Mouse (Mus musculus): Measurements from ENCODE around the gene Sdccag8.
A peak's percentile ranks its signal among the peaks of the same experiment; 100 is the strongest.

Gene Sdccag8

DNA sequence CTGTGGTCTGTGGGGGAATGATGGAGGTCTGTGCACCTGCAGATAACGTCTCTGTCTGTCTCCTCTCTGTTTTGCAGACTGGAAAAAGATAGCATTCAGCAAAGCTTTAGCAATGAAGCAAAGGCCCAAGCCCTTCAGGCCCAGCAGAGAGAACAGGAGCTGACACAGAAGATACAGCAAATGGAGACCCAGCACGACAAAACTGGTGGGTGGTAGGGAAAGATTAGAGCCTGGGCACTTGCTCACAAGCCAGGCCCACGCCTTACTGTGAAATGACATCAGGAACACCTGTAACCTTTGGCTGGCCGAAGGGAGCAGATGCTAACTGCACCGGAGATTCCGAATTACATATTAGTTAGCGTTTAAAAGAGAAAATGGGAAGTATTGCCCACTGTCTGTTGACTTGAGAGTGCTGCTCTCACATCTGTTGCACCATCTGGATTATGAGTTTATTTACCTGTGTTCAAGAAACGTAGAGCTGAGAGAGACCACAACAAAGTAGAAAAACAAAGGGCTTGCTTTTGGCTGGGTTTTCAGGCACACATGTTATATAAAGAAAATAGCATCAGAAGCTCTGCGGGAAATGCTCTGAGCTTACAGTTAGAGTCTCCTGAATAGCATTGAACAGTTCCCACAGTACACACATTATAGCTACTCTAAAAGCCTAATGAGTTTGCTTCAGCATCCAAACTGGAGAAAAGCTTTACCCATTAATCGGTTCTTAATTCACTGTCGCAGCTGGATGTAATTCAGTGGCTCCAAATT is 131.8 kb downstream of the Sdccag8 start:
- no peak for DNase-seq

GRCm38 (mm10) chr1:176946796-176947181 is 132.3 kb downstream of the Sdccag8 start:
- no peak for DNase-seq

GRCm38 (mm10) chr1:176948861-176949260 is 134.4 kb downstream of the Sdccag8 start:
- DNase-seq, result no peak

GRCm38 (mm10) chr1:176949320-176949719 is 134.9 kb downstream of the Sdccag8 start:
- DNase-seq, result no peak

DNA sequence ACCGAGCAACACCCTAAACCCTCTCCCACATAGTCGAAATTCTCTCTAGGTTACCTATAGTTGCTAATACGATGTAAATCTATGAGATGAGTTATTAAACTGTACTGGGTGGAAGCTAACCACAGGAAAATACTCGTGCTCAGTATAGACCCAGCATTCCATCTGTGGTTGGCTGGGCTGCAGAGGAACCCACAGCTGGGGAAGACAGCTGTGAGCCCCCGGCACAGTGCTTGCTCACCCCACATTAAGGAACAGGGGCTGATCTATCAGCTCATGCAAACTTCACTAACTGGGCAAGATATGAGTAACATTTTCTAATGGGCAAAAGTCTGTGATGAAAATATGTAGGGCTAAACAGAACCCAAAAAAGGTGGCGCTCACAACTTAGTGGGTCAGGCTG is 135.6 kb downstream of the Sdccag8 start:
- no peak for DNase-seq

- no peak for DNase-seq
Measured at GRCm38 (mm10) chr1:176951836-176952235, 137.4 kb downstream of the Sdccag8 start.

- DNase-seq, result no peak
Measured at GRCm38 (mm10) chr1:176958311-176958710, 143.9 kb downstream of the Sdccag8 start.

DNA sequence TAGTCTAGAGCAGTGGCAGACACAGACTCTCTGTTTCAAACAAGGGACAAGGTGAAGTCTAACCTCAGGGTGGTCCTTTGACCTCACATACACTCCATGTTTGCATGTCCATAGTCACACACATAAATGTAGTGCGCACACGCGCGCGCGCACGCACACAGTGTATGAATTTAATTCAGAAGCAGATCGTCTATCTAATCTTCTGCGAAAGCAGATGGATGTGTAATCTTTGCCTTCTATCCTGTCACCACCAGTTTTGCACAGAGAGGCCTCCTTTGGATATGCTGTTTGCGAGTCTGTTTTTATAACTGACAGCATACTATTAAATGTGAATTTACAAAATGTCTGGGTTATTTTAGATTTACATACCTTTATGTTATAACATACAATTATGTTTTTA is 147.3 kb downstream of the Sdccag8 start:
- DNase-seq, result no peak

DNA sequence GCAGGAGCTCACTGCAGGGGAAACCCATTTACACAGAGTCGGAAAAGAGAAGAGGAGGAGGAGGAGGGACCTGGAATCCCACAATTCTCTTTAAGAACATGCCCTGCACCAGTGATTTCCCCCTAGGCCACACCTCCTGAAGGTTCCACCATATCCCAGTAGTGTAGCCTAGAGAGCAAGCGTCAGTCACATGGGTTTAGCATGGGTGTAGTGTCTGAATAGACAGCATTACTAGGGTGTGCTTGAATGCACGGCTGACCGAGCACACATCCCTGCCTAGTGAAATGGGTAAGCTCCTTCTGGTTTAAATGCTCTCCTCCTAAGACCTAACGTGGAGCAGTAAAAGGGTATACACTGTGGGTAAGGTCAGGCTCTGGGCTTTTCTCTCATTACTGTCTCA is 148.4 kb downstream of the Sdccag8 start:
- DNase-seq, result no peak

DNA sequence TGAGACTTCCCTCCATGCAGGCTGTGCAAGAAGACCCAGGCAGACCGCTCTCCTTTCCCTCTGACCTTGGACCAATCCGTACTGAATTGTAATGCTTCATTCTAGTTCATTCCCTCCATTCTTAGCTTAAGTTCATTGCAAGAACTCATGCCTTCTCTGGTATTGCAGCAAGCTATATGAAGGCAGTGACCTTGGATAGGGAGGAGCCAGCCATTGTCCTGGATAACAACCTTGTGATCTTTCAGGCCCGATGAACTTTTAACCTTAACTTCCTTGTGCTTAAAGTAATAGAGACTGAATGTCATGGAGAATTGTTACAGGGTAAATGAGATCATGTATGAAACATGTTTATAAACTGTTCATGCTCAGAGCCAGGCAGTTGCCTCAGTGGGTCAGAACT is 152.8 kb downstream of the Sdccag8 start:
- DNase-seq, result no peak

- DNase-seq, result no peak
Measured at GRCm38 (mm10) chr1:176970635-176971478, 156.4 kb downstream of the Sdccag8 start.

GRCm38 (mm10) chr1:176971479-176971797 is 157.0 kb downstream of the Sdccag8 start:
- DNase-seq, result no peak

GRCm38 (mm10) chr1:176973356-176974088 is 159.1 kb downstream of the Sdccag8 start:
- DNase-seq, result no peak

- no peak for DNase-seq
Measured at GRCm38 (mm10) chr1:176979235-176979634, 164.8 kb downstream of the Sdccag8 start.

GRCm38 (mm10) chr1:176980140-176980539 is 165.7 kb downstream of the Sdccag8 start:
- no peak for DNase-seq

- DNase-seq, result no peak
Measured at GRCm38 (mm10) chr1:176980801-176981400, 166.4 kb downstream of the Sdccag8 start.

DNA sequence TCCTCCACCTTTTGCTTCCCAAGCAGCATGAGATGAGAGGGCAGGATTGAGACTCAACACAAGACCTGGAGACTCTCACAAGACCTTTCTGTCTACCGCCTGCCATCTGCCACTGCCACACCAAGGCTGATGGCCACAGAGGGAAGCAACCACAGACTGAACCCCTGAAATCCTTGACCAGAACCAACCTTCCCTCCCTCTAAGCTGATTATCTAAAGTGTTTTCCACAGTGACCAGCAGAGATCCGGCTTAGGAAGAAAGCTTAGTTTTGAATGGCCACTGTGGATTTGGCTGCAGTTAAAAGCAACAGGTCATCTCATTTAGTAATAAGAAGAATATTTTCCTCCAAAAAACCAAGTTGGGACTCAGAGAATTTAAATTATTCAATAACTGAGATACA is 167.1 kb downstream of the Sdccag8 start:
- DNase-seq, result no peak

GRCm38 (mm10) chr1:176982671-176983070 is 168.2 kb downstream of the Sdccag8 start:
- peak in 1 of 2 experiments; percentile 21 for DNase-seq

- no peak for DNase-seq
Measured at GRCm38 (mm10) chr1:176985691-176986090, 171.2 kb downstream of the Sdccag8 start.

DNA sequence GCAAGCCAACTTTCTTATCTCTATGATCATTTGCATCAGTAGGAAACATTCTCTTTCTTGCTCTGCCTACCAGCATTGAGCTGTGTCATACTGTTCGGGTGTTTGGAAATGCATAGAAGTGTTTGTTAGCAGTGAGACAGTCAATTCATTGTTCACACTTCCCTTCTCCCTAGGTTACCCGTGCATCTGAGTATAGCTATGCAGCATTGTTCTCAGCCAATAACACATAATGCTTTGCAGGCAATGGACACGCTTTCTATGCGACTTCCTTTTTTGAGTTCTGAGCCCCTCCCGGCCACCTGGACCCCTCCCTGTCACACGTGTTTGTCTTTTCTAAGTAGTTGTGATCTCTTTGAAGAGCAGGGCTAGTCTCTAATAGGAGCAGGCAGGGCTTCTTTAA is 171.8 kb downstream of the Sdccag8 start:
- no peak for DNase-seq

- no peak for DNase-seq
Measured at GRCm38 (mm10) chr1:176986990-176987740, 172.7 kb downstream of the Sdccag8 start.

GRCm38 (mm10) chr1:176991473-176991872 is 177.0 kb downstream of the Sdccag8 start:
- DNase-seq, result no peak

Measured in kidney, adult 8-10 months (tissue).